Mouse (Mus musculus): Measurements from ENCODE around the gene Gamt. TPM values are rescaled to one million over a fixed set of nuclear protein-coding genes. Genes with fewer than 3 reads are reported as not detected.

The Gamt gene
- polyA plus RNA-seq, 1 experiment from 2014 or later = 18.4 TPM

DNA sequence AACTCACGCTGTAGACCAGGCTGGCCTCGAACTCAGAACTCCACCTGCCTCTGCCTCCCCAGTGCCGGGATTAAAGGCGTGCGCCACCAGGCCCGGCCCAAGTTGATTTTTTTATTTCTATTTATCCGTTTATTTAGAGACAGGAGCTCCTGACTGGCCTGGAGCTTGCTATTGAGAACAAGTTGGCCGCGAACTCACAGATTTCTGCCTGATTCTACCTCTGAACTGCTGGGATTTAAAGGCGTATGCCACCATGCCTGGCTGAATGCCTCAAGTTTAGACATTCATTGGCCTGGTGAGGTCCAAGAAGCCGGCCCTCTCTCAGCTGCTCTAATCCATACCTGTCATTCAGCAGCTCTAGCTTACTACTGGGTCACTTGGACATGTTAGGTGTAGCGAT lies 1.4 kb upstream of the Gamt start:
- H3K36me3 ChIP-seq = peaks cover 29% of the 10 kb centered on the region
- peak overlapping the region; percentile 89; the same call in 1 of the 2 replicates for H3K27ac ChIP-seq
- H3K9me3 ChIP-seq (replicated peaks) = no peaks in the 10 kb centered on the region
- H3K27me3 ChIP-seq (ENCODE audit: low read depth, poor library complexity, severe bottlenecking) = no peaks in the 10 kb centered on the region
- H3K4me1 ChIP-seq = peaks cover 59% of the 10 kb centered on the region
- no peak for DNase-seq (ENCODE audit: low spot score)
- H3K4me3 ChIP-seq = peak overlapping the region; percentile 59
- WGBS = 78% methylated on average over 12 of the region's 12 CpGs

DNA sequence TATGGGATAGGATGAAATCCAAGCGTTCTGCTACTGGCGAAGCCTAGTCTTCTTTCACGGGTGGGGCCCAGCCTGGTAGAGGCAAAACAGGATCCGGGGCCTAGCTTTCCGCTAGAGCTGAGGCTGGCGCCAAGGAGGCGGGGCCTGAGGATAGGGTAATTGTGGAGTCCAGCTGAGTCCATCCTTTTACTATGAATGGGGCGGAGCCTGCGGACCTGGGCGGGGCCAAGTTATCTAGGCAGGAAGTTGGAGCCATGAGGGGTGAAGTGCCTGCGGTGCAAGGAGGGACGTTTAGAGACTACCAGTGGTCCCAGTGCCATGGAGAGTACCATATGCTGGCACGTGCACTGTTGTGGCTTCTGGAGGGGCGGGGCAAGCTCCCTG lies 765 bp upstream of the Gamt start:
- under 1% methylated on average over 14 of the region's 14 CpGs for WGBS
- Histone ChIP-seq H3K9me3 (replicated peaks) (no peaks in the 10 kb centered on the region), H3K36me3 (peaks cover 30% of the 10 kb centered on the region), H3K4me1 (peaks cover 53% of the 10 kb centered on the region), H3K4me3 (peak overlapping the region; percentile 59), H3K27me3 (ENCODE audit: low read depth, poor library complexity, severe bottlenecking) (no peaks in the 10 kb centered on the region), H3K27ac (peak overlapping the region; percentile 89)
- DNase-seq (ENCODE audit: low spot score) = peak; percentile 89

DNA sequence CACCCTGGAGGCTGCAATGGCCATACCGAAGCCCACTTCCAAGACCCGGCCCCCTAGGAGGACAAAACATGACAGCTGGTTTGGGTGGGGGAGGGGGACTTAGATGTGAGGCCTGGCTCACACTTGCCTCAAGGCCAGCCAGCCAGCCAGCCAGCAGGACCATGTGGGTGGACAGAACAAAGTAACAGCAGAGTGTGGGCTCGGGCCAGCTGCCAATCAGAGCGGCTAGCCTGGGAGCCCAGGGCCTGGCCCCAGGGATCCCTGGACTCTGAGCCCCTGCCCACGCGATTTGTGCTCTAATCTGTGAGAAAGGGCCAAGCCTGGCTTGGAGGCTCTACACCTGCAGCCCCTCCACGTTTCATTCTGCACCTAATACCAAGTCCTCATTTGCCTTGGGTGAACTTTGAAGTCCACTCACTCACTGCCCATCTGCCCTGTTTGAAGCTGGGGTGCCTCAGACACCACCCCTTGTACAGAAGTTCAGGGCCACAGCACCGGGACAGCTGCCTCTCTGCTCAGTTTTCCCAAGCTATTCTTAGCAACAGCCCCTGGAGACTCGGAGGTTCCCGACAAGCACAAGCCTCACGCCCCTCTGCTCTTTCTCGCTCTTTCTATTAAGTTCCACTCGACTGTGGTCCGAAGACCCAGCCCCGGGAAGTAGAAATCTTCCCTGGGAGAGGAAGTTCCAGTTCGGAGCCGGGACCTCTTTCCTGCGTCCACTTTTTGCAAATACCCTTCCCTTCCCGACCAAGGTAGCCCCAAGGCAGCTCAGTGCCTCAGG lies 761 bp downstream of the Gamt start:
- H3K9me3 ChIP-seq (replicated peaks) = no peaks in the 10 kb centered on the region
- peaks cover 42% of the 10 kb centered on the region for H3K36me3 ChIP-seq
- H3K27me3 ChIP-seq (ENCODE audit: low read depth, poor library complexity, severe bottlenecking) = no peaks in the 10 kb centered on the region
- DNase-seq (ENCODE audit: low spot score) = peak; percentile 47
- peak overlapping the region; percentile 89 for H3K27ac ChIP-seq
- peak overlapping the region; percentile 59 for H3K4me3 ChIP-seq
- 10% methylated on average over 19 of the region's 19 CpGs for WGBS
- H3K4me1 ChIP-seq = peaks cover 42% of the 10 kb centered on the region

DNA sequence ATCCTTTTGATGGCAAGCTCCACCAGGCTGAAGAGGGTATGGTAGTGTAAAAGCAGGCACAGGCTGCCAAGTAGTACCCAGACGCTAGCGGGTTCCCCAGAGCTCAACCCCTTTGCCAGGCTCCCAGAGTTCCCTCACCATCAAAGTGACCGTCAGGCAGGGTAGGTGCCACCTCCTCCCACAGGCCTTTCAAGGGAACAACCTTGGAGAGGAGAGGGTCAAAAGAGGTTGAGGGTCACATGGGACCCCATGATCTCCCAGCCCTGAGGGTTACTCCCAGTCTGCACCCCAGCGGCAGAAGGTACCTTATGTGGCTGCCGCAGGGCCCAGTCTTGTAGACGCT lies 1.4 kb downstream of the Gamt start:
- Histone ChIP-seq H3K36me3 (peaks cover 48% of the 10 kb centered on the region), H3K4me3 (peak overlapping the region; percentile 59), H3K27ac (peak overlapping the region; percentile 89), H3K9me3 (replicated peaks) (no peaks in the 10 kb centered on the region), H3K27me3 (ENCODE audit: low read depth, poor library complexity, severe bottlenecking) (no peaks in the 10 kb centered on the region), H3K4me1 (peaks cover 42% of the 10 kb centered on the region)
- DNase-seq (ENCODE audit: low spot score) = no peak
- WGBS = 81% methylated on average over 6 of the region's 6 CpGs

DNA sequence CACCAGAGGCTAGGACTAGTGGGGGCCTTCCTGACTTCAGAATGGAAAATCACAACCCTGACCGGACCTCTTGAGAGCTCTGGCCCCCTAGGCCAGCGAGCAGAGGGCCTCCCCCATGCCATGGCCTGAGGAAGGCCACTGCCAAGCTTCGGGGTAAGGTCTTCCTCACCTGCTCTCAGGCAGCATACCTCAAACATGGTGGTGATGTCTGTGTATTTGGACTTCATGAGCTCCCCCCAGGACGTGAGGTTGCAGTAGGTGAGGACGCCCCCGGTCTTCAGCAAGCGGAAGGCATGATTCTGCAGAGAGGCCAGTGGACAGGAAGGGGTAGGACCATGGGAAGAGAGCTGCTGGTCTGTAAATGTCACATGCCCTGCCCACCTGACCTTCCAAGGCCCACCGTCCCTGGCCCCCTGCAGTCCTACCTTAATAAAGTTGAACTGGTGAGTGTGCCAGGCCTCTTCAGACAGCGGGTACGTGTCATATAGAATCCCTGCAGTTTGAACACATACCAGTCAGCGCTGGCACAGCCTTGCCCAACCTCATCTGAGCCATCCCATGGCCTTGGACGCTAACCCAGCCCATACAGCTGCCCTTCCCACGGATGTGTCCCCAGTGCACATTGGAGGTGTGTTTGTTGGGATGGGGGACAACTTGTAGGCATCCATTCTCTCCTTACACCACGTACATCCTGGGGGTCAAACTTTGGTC lies 1.9 kb downstream of the Gamt start:
- H3K27ac ChIP-seq = peak overlapping the region; percentile 89; the same call in 1 of the 2 replicates
- WGBS = 92% methylated on average over 14 of the region's 14 CpGs
- peaks cover 42% of the 10 kb centered on the region for H3K4me1 ChIP-seq
- H3K27me3 ChIP-seq (ENCODE audit: low read depth, poor library complexity, severe bottlenecking) = no peaks in the 10 kb centered on the region
- H3K9me3 ChIP-seq (replicated peaks) = no peaks in the 10 kb centered on the region
- peaks cover 53% of the 10 kb centered on the region for H3K36me3 ChIP-seq
- DNase-seq (ENCODE audit: low spot score) = no peak
- peak overlapping the region; percentile 1; the same call in 1 of the 2 replicates for H3K4me3 ChIP-seq

DNA sequence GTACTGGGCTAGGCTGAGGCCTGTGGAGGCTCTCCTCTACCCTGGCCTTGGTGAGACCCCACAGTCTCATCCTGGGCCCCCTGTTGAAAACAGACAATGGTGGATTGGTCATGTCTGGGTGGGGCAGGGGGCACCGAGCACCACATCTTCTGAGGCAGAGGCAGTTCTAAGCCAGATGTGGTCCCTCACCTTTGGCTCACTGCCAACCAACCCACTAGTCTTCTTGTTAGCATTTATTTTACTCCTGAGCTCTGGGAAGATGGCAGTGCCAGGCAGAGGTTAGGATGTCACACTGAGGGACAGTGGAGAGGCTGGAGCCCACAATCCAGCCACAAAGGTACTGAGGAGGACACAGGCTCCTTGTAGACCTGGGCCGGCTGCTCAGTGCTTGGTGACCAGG lies 2.9 kb downstream of the Gamt start:
- no peaks in the 10 kb centered on the region for H3K9me3 ChIP-seq (replicated peaks)
- H3K27ac ChIP-seq = no peak overlapping the region
- peaks cover 63% of the 10 kb centered on the region for H3K36me3 ChIP-seq
- no peaks in the 10 kb centered on the region for H3K27me3 ChIP-seq (ENCODE audit: low read depth, poor library complexity, severe bottlenecking)
- peaks cover 42% of the 10 kb centered on the region for H3K4me1 ChIP-seq
- no peak overlapping the region for H3K4me3 ChIP-seq
- 81% methylated on average over 2 of the region's 2 CpGs for WGBS
- DNase-seq (ENCODE audit: low spot score) = no peak

DNA sequence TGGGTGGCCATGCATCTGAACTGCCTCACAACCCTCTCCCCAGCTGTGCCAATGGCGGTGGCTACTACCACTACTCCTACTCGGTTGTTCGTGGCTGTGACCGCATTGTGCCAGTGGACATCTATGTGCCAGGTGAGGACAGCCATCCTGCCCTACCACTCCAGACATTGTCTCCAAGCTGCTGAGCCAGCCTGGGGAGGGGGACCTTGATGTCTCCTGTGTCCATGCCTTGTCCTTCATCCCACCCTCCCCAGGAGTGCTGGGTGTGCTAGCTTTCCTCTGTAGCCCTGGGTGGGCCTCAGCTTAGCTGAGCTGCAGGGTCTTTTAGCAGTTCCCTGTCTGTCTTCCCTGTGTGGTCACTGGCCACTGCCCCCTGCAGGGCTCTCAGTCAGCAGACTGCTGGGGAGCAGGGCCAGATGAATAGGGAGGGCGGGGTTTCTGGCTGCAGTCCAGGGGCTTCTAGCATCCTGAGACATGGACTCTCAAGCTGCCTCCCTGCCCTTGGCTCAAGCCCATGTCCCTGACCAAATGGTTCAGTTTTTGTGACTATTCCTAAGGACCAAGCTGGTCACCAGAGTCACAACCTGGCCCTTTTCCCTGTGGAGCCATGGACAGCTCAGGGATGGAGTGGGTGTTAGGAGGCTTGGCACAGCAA lies 4.8 kb downstream of the Gamt start:
- peaks cover 27% of the 10 kb centered on the region for H3K4me1 ChIP-seq
- H3K9me3 ChIP-seq (replicated peaks) = no peaks in the 10 kb centered on the region
- DNase-seq (ENCODE audit: low spot score) = no peak
- 86% methylated on average over 5 of the region's 5 CpGs for WGBS
- H3K4me3 ChIP-seq = no peak overlapping the region
- peak overlapping the region; percentile 47; the same call in 1 of the 2 replicates for H3K27ac ChIP-seq
- peaks cover 75% of the 10 kb centered on the region for H3K36me3 ChIP-seq
- no peaks in the 10 kb centered on the region for H3K27me3 ChIP-seq (ENCODE audit: low read depth, poor library complexity, severe bottlenecking)

DNA sequence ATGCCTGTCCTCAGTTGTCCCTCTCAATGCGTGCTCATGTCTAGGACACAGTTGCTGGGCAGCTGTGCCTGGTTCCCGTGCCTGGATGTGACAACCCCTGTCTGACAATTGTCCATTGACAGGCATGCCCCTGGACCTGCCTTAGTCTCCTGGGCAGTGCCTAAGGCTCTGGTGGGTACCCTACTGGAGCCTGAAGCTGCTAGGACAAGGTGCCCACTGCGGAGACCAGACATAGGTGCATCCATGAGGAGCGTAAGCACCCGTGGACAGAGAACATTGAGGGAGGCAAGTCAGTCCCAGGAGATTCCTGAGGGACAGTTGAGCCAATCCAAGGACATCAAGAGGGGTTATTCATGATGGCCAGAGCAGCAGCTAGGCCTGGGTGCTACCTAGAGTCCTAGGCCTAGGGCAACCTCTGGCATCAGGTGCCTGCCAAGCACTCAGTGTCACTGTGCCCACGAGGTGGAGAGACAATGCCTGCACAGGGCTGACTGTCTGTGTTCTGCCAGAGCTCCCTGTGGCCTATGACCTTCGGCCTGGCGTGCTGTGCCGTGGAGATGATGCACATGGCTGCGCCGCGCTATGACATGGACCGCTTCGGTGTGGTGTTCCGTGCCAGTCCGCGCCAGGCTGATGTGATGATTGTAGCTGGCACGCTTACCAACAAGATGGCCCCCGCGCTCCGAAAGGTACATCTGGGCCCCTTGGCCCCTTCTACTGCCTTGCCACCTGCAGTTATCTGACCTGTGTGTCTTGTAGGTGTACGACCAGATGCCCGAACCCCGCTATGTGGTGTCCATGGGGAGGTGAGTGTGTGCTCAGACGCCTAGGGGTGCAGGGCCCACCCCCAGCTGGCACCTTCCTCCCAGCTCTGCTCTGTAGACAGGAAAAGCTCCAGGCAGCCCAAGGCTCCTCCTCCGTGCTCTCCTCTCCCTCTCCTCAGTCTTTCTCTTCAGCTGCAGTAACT lies 6.2 kb downstream of the Gamt start:
- WGBS = 96% methylated on average over 26 of the region's 26 CpGs
- Histone ChIP-seq H3K27ac (no peak overlapping the region), H3K4me1 (peaks cover 24% of the 10 kb centered on the region), H3K27me3 (ENCODE audit: low read depth, poor library complexity, severe bottlenecking) (no peaks in the 10 kb centered on the region), H3K4me3 (no peak overlapping the region), H3K36me3 (peaks cover 75% of the 10 kb centered on the region), H3K9me3 (replicated peaks) (no peaks in the 10 kb centered on the region)
- no peak for DNase-seq (ENCODE audit: low spot score)

DNA sequence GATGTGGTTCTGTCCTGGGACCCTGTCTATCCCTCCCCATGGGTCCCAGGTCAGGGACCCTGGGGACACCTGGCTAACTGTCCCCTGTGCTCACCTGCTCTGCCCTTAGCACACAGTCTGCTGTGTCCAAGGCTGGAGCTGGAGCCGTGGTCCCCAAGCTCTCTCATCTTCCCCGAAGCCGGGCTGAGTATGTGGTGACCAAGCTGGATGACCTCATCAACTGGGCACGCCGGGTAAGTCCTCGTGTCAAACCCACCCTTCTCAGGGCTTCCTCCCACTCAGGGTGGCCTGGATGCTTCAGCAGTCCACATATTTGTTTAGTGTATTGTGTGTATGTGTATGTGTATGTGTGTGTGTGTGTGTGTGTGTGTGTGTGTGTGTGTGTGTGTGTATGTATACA lies 7.3 kb downstream of the Gamt start:
- H3K4me1 ChIP-seq = peaks cover 16% of the 10 kb centered on the region
- DNase-seq (ENCODE audit: low spot score) = no peak
- WGBS = 93% methylated on average over 6 of the region's 6 CpGs
- H3K36me3 ChIP-seq = peaks cover 66% of the 10 kb centered on the region
- H3K27ac ChIP-seq = no peak overlapping the region
- no peaks in the 10 kb centered on the region for H3K9me3 ChIP-seq (replicated peaks)
- H3K4me3 ChIP-seq = no peak overlapping the region
- H3K27me3 ChIP-seq (ENCODE audit: low read depth, poor library complexity, severe bottlenecking) = no peaks in the 10 kb centered on the region

DNA sequence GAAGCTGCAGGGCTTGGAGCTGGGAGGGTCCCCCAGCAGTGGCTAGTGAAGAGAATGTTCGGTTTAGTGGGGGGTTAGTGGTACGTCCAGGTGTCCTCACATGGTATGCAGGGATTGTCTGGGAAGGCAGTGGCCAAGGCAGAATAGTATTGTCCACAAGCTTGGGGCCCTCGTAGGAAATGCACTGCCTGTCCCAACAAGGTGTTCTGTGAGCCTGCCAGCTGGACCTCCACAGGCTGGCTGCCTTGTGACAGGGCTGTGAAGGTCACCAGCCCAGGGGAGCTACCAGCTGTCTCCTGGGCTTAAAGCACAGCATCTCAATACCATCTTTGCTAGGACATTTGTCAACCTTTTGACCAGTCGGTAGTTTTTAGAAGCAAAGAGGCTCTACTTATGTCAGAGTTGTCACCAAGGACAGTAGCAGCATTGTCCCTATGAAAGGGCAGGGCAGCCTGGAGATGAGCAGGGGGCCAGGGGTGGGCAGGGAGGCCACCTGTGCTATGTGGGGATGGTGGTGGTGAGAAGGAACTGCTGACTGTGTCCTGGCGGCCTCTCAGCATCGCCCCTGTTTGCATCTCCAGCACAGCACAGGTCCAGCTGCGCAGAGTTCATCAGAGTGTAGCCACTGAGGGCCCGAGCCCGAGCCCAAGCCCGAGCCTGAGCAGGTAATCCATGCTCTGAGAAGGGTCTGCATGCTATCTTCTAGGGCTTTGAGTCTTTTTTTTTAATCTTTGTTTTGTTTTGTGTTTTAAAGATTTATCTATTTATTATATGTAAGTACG lies 8.1 kb downstream of the Gamt start:
- Histone ChIP-seq H3K36me3 (peaks cover 58% of the 10 kb centered on the region), H3K9me3 (replicated peaks) (no peaks in the 10 kb centered on the region), H3K27ac (no peak overlapping the region), H3K27me3 (ENCODE audit: low read depth, poor library complexity, severe bottlenecking) (no peaks in the 10 kb centered on the region), H3K4me3 (no peak overlapping the region), H3K4me1 (peaks cover 16% of the 10 kb centered on the region)
- no peak for DNase-seq (ENCODE audit: low spot score)
- 92% methylated on average over 11 of the region's 11 CpGs for WGBS

DNA sequence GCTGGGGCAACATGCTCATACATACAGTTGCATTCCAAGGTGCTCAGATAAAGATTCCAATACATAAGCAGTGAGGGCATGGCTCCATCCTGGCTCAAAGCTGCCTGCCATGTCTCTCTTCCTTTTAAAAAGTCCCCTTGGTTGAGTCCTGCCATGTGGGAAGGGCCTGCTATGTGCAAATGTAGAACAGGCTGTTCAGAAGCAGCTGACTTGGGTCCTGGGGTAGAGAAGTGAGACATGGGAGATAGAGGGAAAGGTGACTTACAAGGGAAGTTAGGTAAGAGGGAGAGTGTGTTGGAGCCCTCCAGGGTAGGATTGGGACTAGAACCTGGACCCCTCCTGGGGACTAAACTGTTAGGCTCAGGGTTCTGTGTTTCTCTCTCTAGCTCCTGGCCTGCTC lies 8.8 kb downstream of the Gamt start:
- Histone ChIP-seq H3K36me3 (peaks cover 52% of the 10 kb centered on the region), H3K9me3 (replicated peaks) (no peaks in the 10 kb centered on the region), H3K27me3 (ENCODE audit: low read depth, poor library complexity, severe bottlenecking) (no peaks in the 10 kb centered on the region), H3K4me1 (peaks cover 16% of the 10 kb centered on the region), H3K4me3 (no peak overlapping the region), H3K27ac (no peak overlapping the region)
- DNase-seq (ENCODE audit: low spot score) = no peak

DNA sequence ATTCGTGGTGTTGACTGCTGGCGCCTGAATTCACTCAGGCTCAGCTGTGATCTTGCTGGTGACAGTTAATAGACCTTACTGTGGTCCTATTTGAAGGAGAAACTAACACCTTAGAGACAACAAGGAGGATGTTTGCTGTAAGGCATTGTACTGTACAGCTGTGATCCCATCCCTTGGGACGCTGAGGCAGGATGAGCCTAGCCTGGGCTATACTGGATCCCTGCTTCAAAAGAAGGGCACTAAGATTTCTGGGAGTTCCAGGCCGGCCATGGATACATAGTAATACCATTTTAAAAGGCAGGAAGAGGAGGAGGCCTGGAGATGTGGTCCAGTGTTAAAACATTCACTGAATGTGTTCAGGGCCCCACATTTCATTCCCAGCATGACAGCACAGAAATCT lies 10.2 kb downstream of the Gamt start:
- Histone ChIP-seq H3K27me3 (ENCODE audit: low read depth, poor library complexity, severe bottlenecking) (no peaks in the 10 kb centered on the region), H3K36me3 (peaks cover 38% of the 10 kb centered on the region), H3K4me3 (peak overlapping the region; percentile 84), H3K4me1 (peaks cover 19% of the 10 kb centered on the region), H3K9me3 (replicated peaks) (no peaks in the 10 kb centered on the region), H3K27ac (no peak overlapping the region)
- DNase-seq (ENCODE audit: low spot score) = no peak
- WGBS = 89% methylated on average over 4 of the region's 4 CpGs

All from limb, embryonic 10.5 days (tissue).